Mouse (Mus musculus) neutrophil, adult 83 days (primary cell): Measurements from ENCODE around the gene Gm42372. TPM values are rescaled to one million over a fixed set of nuclear protein-coding genes. Genes with fewer than 3 reads are reported as not detected.

Experiments used
- total RNA-seq, 2 experiments: library from RNA; stranded (reverse); gene quantifications; one replicate each; pipeline ENCODE4 v1.2.4; 2023

Gm42372 gene
- under 1 TPM; 0.07 to 0.11 TPM for total RNA-seq

GRCm38 (mm10) chr7:16982859-16983568 is at the start of gene Gm42372:
Gm42372 (plus strand) TSS chr7:16983086.

DNA sequence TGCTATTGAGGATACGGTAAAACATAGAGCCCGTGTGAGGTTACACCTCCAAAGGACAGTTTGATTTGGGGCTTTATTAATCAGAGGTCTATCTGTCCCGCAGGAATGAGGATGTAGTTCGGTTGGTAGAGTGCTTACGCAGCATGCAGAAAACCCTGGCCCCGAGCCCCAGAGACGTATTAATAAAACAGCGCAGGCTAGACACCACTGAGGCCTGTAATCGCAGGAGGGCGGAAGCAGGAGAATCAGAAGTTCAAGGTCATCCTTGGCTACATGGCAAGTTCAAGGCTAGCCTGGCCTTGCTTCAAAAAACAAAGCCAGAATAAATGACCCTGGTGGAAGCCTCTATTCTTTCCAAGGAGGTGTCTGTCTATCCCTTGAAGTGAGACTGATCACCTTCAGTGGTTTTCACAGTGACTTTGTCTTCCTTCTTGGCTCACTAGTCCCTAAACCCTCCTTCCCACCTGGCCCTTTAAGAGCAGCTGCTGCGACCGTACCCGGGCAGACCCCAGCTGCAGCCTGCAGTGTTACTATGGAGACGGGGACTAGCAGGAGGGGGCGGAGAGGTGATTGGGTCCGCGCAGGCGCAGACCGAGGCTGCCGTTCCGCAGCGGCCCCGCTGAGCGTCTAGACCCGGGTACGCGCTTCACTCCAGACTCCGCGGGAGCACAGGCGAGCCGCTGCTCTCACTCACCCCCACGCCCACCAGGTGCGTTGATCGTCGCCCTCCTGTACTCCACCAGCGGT is 38.7 kb upstream of the Gm42372 start, which contains the start of gene Pnmal2:
Gene Pnmal2, plus strand, starts transcription at position 622 of the 747 bp plus-strand sequence.

GRCm38 (mm10) chr7:16959539-16960187 is 23.2 kb upstream of the Gm42372 start, which contains the start of gene Pnmal1:
Pnmal1 (plus strand) TSS chr7:16959679.

DNA sequence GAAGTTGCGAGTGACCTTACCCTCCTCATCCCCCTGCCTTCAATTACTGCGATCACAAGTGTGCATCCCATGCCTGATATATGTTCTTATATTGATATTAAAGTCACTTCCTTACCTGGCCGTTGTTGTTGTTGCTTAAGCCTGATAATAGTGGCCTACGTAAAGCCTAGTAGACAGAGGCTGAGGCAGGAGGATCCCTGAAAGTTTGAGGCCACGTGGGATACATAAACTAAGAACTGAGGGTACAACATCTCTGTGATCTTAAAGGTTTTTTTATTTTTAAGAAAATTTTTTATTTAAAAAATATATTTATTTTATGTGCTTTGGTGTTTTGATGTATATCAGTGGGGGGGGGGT is 9.5 kb downstream of the Gm42372 start, which contains the start of gene Ccdc8:
Gene Ccdc8, plus strand, starts transcription at position 258 of the 357 bp plus-strand sequence.

GRCm38 (mm10) chr7:17027588-17028343 is 44.9 kb downstream of the Gm42372 start, which contains the start of gene Ppp5c:
Ppp5c (minus strand) TSS chr7:17027924.

Other genes starting within 250 kb of the Gm42372 start
- gene Ap2s1, start 244.7 kb upstream of the Gm42372 start, total RNA-seq: 100 to 1,000 TPM; 145 to 151 TPM
- gene Slc1a5, start 201.7 kb upstream of the Gm42372 start, total RNA-seq: 10 to 100 TPM; 42.6 to 47.9 TPM
- 10 to 100 TPM; 75.2 to 78.0 TPM for gene Strn4, start 167.2 kb upstream of the Gm42372 start, total RNA-seq
- 10 to 100 TPM; 12.4 to 13.8 TPM for gene Fkrp, start 166.4 kb upstream of the Gm42372 start, total RNA-seq
- 10 to 100 TPM; 43.2 to 52.6 TPM for gene Prkd2, start 140.2 kb upstream of the Gm42372 start, total RNA-seq
- under 1 TPM in 1 of 2 experiments, not detected in 1; 0.11 TPM for gene Dact3, start 107.8 kb upstream of the Gm42372 start, total RNA-seq
- not detected for gene Gng8, start 91.3 kb upstream of the Gm42372 start, total RNA-seq
- 10 to 100 TPM; 29.6 to 30.3 TPM for gene Ptgir, start 76.6 kb upstream of the Gm42372 start, total RNA-seq
- 100 to 1,000 TPM; 224 to 233 TPM for gene Calm3, start 59.0 kb upstream of the Gm42372 start, total RNA-seq
- gene Pnmal2, start 38.4 kb upstream of the Gm42372 start, total RNA-seq: under 1 TPM in 1 of 2 experiments, not detected in 1; 0.13 TPM
- not detected for gene Pnmal1, start 23.4 kb upstream of the Gm42372 start, total RNA-seq
- under 1 TPM; 0.09 to 0.18 TPM for gene Ccdc8, start 9.6 kb downstream of the Gm42372 start, total RNA-seq
- 10 to 100 TPM; 37.7 to 42.4 TPM for gene Ppp5c, start 44.8 kb downstream of the Gm42372 start, total RNA-seq
- 1 to 10 TPM in 1 of 2 experiments, under 1 TPM in 1; 0.42 to 1.3 TPM for gene Hif3a, start 79.3 kb downstream of the Gm42372 start, total RNA-seq
- under 1 TPM; 0.20 TPM for gene Psg16, start 91.0 kb downstream of the Gm42372 start, total RNA-seq
- not detected for gene Ceacam3, start 167.2 kb downstream of the Gm42372 start, total RNA-seq
- not detected for gene Psg29, start 220.4 kb downstream of the Gm42372 start, total RNA-seq